Mouse (Mus musculus): Measurements from ENCODE around the gene Usp45. TPM values are rescaled to one million over a fixed set of nuclear protein-coding genes. Genes with fewer than 3 reads are reported as not detected.
"Not testable (repeated sequence)": the region's sequence is repeated elsewhere in the genome, so short reads cannot be mapped to it uniquely, and the experiment has no call there.

The Usp45 gene
- polyA plus RNA-seq (2015; fragmentation: Nextera tagmentation; extraction: Ambion mirVana): 3.4 and 3.7 TPM in 2 replicates

DNA sequence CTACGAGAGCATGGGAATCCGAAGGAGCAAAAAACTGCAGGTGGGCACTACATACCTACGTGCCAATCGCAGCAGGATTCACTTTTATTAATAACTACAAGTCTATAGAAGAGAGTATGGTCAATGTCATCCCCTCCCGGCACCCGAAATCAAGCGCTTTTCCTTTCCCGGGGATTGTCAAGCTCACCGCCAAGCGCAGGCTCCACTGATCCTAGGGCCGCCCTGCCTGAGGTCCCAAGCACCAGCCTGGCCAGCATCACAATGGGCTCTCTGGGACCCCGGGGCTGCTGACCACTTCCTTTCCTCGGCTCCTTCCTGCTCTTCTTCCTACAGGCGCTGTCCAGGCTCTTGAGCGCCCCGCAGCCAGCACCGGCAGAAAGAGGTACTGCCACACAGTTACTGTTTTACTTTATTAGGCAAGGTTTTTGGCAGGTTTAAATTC is at the start of gene Usp45, which contains the start of gene Tstd3:
Gene Usp45 (plus strand): TSS at position 294 of the 442 bp plus-strand sequence.
Gene Tstd3 (minus strand): TSS at position 350 of the 442 bp plus-strand sequence.
- TF ChIP-seq CTCF (IDR thresholded peaks at IDR 0.05; ENCODE audit: low read depth): peak; percentile 90
- Histone ChIP-seq H3K4me3 (ENCODE audit: low read depth, low read length) (peak within 1 kb of the TSS; percentile 72), H3K36me3 (ENCODE audit: control insufficient read depth, insufficient read depth) (no peaks in the 10 kb centered on the region), H3K9me3 (ENCODE audit: control insufficient read depth) (no peaks in the 10 kb centered on the region), H3K4me2 (replicated peaks; ENCODE audit: low read depth) (peak within 1 kb of the TSS; percentile 72), H3K27me3 (replicated peaks; ENCODE audit: control insufficient read depth, insufficient read depth, low read length) (no peaks in the 10 kb centered on the region), H3K4me1 (replicated peaks; ENCODE audit: control insufficient read depth, insufficient read depth, low read length) (peaks cover 5% of the 10 kb centered on the region; the same call in 1 of the 2 replicates), H3K9ac (ENCODE audit: low read depth, low read length) (peak within 1 kb of the TSS; percentile 52), H3K27ac (ENCODE audit: low read depth, low read length) (no peak within 1 kb of the TSS)
- peak; percentile 55; the same call in 1 of the 2 replicates for ATAC-seq
- under 1% methylated on average over 17 of the region's 17 CpGs for WGBS

DNA sequence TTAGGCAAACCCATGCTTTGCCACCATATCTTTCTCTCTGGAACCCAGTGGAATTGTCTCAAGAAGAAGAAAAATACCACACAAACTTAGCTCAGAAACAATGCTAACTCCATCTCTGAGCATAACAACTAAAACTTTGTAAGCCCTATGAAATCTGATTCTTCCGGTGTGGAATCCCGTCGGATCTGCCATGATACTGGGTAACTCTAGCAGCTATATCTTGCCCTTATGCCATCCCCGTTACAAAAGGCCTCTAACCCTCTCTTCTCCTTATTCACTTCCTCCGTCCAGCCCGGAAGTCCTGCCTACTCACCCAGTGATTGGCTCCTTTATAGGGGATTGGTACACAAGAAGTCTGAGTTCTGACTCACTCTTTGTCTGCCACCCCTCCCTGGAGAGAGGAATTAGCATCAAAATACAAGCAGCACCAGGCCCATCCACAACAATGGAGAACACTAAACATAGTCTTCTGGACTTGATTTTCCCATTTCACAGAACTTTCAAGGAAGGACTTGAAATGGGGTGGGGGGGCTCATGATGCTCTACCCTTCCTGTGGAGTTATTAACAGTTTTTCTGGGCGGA is 44.1 kb upstream of the Usp45 start:
- Histone ChIP-seq H3K9me3 (ENCODE audit: control insufficient read depth) (no peaks in the 10 kb centered on the region), H3K27ac (ENCODE audit: low read depth, low read length) (no peak overlapping the region), H3K4me1 (replicated peaks; ENCODE audit: control insufficient read depth, insufficient read depth, low read length) (no peaks in the 10 kb centered on the region), H3K9ac (ENCODE audit: low read depth, low read length) (no peak overlapping the region), H3K4me2 (replicated peaks; ENCODE audit: low read depth) (no peak overlapping the region), H3K27me3 (replicated peaks; ENCODE audit: control insufficient read depth, insufficient read depth, low read length) (no peaks in the 10 kb centered on the region), H3K36me3 (ENCODE audit: control insufficient read depth, insufficient read depth) (no peaks in the 10 kb centered on the region), H3K4me3 (ENCODE audit: low read depth, low read length) (no peak overlapping the region)
- 64% methylated on average over 7 of the region's 7 CpGs for WGBS
- TF ChIP-seq CTCF (IDR thresholded peaks at IDR 0.05; ENCODE audit: low read depth): no peak
- ATAC-seq: no peak

DNA sequence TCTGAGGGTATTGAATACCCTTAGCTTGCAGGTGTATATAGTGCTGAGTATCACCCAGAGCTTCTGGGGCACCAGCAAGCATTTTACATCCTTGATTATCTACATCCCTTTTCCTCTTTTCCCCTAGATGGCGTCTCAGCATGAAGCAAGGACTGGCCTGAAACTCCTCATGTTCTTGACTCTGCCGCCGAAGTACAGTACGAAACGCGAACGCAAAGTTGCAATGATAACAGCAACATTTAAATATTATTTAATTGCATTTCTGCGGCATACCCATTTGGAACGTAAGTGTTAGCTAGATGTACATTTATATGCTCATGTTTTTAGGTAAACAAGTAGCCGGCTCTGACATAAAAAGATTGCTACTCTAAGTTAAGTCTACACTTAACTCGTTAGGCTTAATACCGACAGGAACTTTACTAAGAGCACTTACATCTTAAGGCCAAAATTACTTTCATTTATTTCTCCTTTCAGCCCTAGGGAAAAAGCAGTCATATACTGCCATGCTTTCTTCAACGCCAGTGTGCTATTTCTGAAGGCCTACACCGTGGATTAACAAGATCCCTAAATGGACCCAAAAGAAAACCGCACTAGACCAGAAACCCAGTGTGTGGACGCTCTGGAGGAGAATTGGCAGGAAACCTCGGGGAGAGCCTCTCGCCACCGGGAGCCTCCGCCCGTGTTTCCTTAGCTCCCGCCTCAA is 39.9 kb upstream of the Usp45 start:
- peak; percentile 36 for ATAC-seq
- WGBS: under 1% methylated on average over 22 of the region's 22 CpGs

DNA sequence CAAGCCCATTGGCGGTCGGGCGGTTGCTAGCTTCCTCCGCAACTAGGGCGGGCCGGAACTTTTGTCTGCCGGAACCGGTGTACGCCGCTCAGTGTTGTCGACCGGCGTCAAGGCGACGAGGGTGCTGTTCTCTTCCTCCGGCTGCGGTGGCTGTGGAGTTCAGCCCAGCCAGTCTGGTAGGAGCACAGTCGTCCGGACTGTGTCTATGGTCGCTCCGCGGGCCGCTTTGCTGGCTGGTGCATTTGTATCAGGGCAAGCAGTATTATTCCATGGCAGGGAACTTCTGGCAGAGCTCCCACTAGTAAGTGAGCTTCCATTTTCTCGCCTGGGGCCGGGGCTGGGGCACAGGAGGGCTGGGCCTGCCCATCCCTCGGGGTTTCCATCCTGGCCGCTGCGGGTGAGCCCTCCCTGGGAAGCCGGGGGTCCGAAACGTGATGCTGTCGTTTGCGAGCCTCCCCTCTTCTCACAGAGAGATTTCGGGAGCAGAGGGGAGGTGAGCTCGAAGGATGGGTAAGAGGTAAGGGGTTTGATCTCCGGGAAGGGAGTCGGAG is 39.3 kb upstream of the Usp45 start, which contains the start of gene Ccnc:
Gene Ccnc (plus strand): TSS at position 87 of the 551 bp plus-strand sequence.
- H3K27ac ChIP-seq (ENCODE audit: low read depth, low read length): peak within 1 kb of the TSS; percentile 54; the same call in 1 of the 2 replicates
- no peak for TF ChIP-seq CTCF (IDR thresholded peaks at IDR 0.05; ENCODE audit: low read depth)
- H3K9ac ChIP-seq (ENCODE audit: low read depth, low read length): peak within 1 kb of the TSS; percentile 64
- no peaks in the 10 kb centered on the region for H3K36me3 ChIP-seq (ENCODE audit: control insufficient read depth, insufficient read depth)
- no peaks in the 10 kb centered on the region for H3K9me3 ChIP-seq (ENCODE audit: control insufficient read depth)
- WGBS: under 1% methylated on average over 37 of the region's 37 CpGs
- H3K4me2 ChIP-seq (replicated peaks; ENCODE audit: low read depth): peak within 1 kb of the TSS; percentile 67
- peak within 1 kb of the TSS; percentile 70 for H3K4me3 ChIP-seq (ENCODE audit: low read depth, low read length)
- peak; percentile 98 for ATAC-seq
- H3K27me3 ChIP-seq (replicated peaks; ENCODE audit: control insufficient read depth, insufficient read depth, low read length): no peaks in the 10 kb centered on the region
- H3K4me1 ChIP-seq (replicated peaks; ENCODE audit: control insufficient read depth, insufficient read depth, low read length): no peaks in the 10 kb centered on the region

More for the DNA sequence above, 39.9 kb upstream of the Usp45 start:
- no peak overlapping the region; the same call in 1 of the 2 replicates for H3K27ac ChIP-seq (ENCODE audit: low read depth, low read length)
- TF ChIP-seq CTCF (IDR thresholded peaks at IDR 0.05; ENCODE audit: low read depth): peak; percentile 80
- H3K27me3 ChIP-seq (replicated peaks; ENCODE audit: control insufficient read depth, insufficient read depth, low read length): no peaks in the 10 kb centered on the region
- H3K4me2 ChIP-seq (replicated peaks; ENCODE audit: low read depth): peak overlapping the region; percentile 67
- H3K4me3 ChIP-seq (ENCODE audit: low read depth, low read length): peak overlapping the region; percentile 70
- H3K4me1 ChIP-seq (replicated peaks; ENCODE audit: control insufficient read depth, insufficient read depth, low read length): no peaks in the 10 kb centered on the region
- H3K9me3 ChIP-seq (ENCODE audit: control insufficient read depth): no peaks in the 10 kb centered on the region
- H3K9ac ChIP-seq (ENCODE audit: low read depth, low read length): peak overlapping the region; percentile 64
- H3K36me3 ChIP-seq (ENCODE audit: control insufficient read depth, insufficient read depth): no peaks in the 10 kb centered on the region

DNA sequence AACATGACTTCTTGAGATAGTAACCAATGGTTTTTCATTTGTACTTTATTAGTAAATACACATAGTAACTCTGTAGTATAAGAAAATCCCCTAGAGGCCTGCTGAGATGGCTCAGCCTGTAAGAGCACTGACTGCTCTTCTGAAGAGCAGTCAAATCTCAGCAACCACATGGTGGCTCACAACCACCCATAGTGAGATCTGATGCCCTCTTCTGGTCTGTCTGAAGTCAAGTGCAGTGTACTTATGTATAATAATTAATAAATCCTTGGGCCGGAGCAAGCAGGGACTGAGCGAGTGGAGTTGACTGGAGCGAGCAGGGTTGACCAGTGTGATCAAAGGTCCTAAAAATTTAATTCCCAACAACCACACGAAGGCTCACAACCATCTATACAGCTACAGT is 27.8 kb upstream of the Usp45 start:
- Histone ChIP-seq H3K4me3 (ENCODE audit: low read depth, low read length) (no peak overlapping the region), H3K9me3 (ENCODE audit: control insufficient read depth) (no peaks in the 10 kb centered on the region), H3K4me1 (replicated peaks; ENCODE audit: control insufficient read depth, insufficient read depth, low read length) (no peaks in the 10 kb centered on the region), H3K9ac (ENCODE audit: low read depth, low read length) (no peak overlapping the region), H3K36me3 (ENCODE audit: control insufficient read depth, insufficient read depth) (peaks cover 17% of the 10 kb centered on the region; the same call in 1 of the 2 replicates), H3K27ac (ENCODE audit: low read depth, low read length) (no peak overlapping the region), H3K27me3 (replicated peaks; ENCODE audit: control insufficient read depth, insufficient read depth, low read length) (no peaks in the 10 kb centered on the region), H3K4me2 (replicated peaks; ENCODE audit: low read depth) (no peak overlapping the region)
- 49% methylated on average over 4 of the region's 4 CpGs for WGBS
- ATAC-seq: peak; percentile 31; the same call in 1 of the 2 replicates
- peak; percentile 70 for TF ChIP-seq CTCF (IDR thresholded peaks at IDR 0.05; ENCODE audit: low read depth)

DNA sequence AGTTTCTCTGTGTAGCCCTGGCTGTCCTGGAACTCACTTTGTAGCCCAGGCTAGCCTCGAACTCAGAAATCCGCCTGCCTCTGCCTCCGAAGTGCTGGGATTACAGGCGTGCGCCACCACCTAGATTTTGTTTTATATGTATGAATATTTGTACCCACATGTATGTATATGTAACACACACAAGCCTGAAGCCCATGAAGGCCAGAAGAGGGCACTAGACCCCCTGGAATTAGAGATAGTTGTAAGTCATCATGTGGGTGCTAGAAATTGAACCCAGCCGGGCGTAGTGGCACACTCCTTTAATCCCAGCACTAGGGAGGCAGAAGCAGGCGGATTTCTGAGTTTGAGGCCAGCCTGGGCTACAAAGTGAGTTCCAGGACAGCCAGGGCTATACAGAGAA is 22.8 kb upstream of the Usp45 start:
- H3K4me3 ChIP-seq (ENCODE audit: low read depth, low read length); H3K4me1 ChIP-seq (replicated peaks; ENCODE audit: control insufficient read depth, insufficient read depth, low read length); H3K9me3 ChIP-seq (ENCODE audit: control insufficient read depth); ATAC-seq; H3K4me2 ChIP-seq (replicated peaks; ENCODE audit: low read depth); H3K27me3 ChIP-seq (replicated peaks; ENCODE audit: control insufficient read depth, insufficient read depth, low read length); H3K9ac ChIP-seq (ENCODE audit: low read depth, low read length); H3K27ac ChIP-seq (ENCODE audit: low read depth, low read length): not testable (repeated sequence)
- TF ChIP-seq CTCF (IDR thresholded peaks at IDR 0.05; ENCODE audit: low read depth): peak; percentile 18; the same call in 1 of the 2 replicates
- H3K36me3 ChIP-seq (ENCODE audit: control insufficient read depth, insufficient read depth): peaks cover 14% of the 10 kb centered on the region; the same call in 1 of the 2 replicates
- 91% methylated on average over 8 of the region's 8 CpGs for WGBS
